Comparison of ENCODE assay signal across 8 mouse cellular contexts in genomic region chr7:128344928-128345653, GRCm38 (mm10). TPM values are rescaled to one million over a fixed set of nuclear protein-coding genes. Genes with fewer than 3 reads are reported as not detected.
DNase-seq lines count a peak whose midpoint lies in the region; ATAC-seq and TF ChIP-seq lines count a peak whose summit lies in the region.

No protein-coding gene starts in this region.

- intact Hi-C loops in heart, postnatal 36 days (cut with DNase I), result loop anchor here (1.0 kb wide), 3 partner anchors 40 to 108 kb away; partner anchors contain the start of gene Armc5

- 63% methylated on average over 6 of the region's 6 CpGs for WGBS in lung, embryonic 15.5 days

- no peak overlapping the region for H3K4me2 ChIP-seq in lung, embryonic 15.5 days

- no peak for TF ChIP-seq POLR2A in brain, embryonic 14.5 days (IDR thresholded peaks at IDR 0.05; ENCODE audit: borderline replicate concordance, extremely low read depth, insufficient read depth, insufficient read length, poor library complexity, severe bottlenecking)

- no peak overlapping the region for H3K4me3 ChIP-seq in ES-E14 (ENCODE audit: insufficient read depth in 1 of 2, low read depth in 1 of 2, low read length in 2 of 2, poor library complexity in 1 of 2, severe bottlenecking in 1 of 2)
- H3K4me3 ChIP-seq in lung, embryonic 15.5 days, result no peak overlapping the region

- peak; percentile 94 for TF ChIP-seq CTCF in brain, embryonic 14.5 days (IDR thresholded peaks at IDR 0.05; ENCODE audit: borderline replicate concordance, extremely low read depth, insufficient read depth, insufficient read length)

- no peak overlapping the region for H3K9ac ChIP-seq in ES-E14 (ENCODE audit: insufficient read depth, low read depth, low read length, poor library complexity, severe bottlenecking)
- no peak overlapping the region for H3K9ac ChIP-seq in lung, embryonic 15.5 days

- in situ Hi-C loops in ES-E14 (cut with MboI; ENCODE audit: low sequenced_read_pairs in 2 of 2, unreplicated experiment in 2 of 2), result no loop called here

- peak; percentile 47 for DNase-seq in ES-E14 (ENCODE audit: low read depth, low spot score)
- DNase-seq in brain, embryonic 14.5 days (ENCODE audit: low read depth), result peak; percentile 69
- peak; percentile 46 for DNase-seq in fibroblast of lung, adult 2 months (ENCODE audit: low read depth)
- peak; percentile 82 for DNase-seq in heart, postnatal 36 days
- peak; percentile 59 for DNase-seq in layer of hippocampus, adult 9-10 months (ENCODE audit: low spot score)
- DNase-seq in retina, postnatal 1 day, result peak; percentile 73
- peak; percentile 74 for DNase-seq in thymus, postnatal 4 days

- H3K36me3 ChIP-seq in ES-E14 (ENCODE audit: control insufficient read depth, insufficient read depth, low read length, poor library complexity, severe bottlenecking), result no peaks in the 10 kb centered on the region
- H3K36me3 ChIP-seq in lung, embryonic 15.5 days, result no peaks in the 10 kb centered on the region

- H3K4me1 ChIP-seq in ES-E14 (ENCODE audit: control insufficient read depth in 2 of 2, insufficient read depth in 2 of 2, low read length in 2 of 2, poor library complexity in 1 of 2), result no peaks in the 10 kb centered on the region
- peaks cover 16% of the 10 kb centered on the region; the same call in 1 of the 2 replicates for H3K4me1 ChIP-seq in lung, embryonic 15.5 days

- H3K9me3 ChIP-seq in ES-E14 (ENCODE audit: control insufficient read depth, insufficient read depth, low read depth, low read length), result no peaks in the 10 kb centered on the region
- no peaks in the 10 kb centered on the region for H3K9me3 ChIP-seq in lung, embryonic 15.5 days

- no peak overlapping the region for H3K27ac ChIP-seq in ES-E14 (ENCODE audit: insufficient read depth, low read depth, low read length, poor library complexity, severe bottlenecking)
- H3K27ac ChIP-seq in lung, embryonic 15.5 days, result no peak overlapping the region

- H3K27me3 ChIP-seq in lung, embryonic 15.5 days, result no peaks in the 10 kb centered on the region

- ATAC-seq in lung, embryonic 15.5 days (ENCODE audit: borderline replicate concordance, extremely low read depth, low FRiP score, low TSS enrichment), result peak; percentile 68

TF ChIP-seq in ES-E14, 5 proteins besides CTCF, POLR2A, EP300 and RAD21:
- peak; percentile 95 for TF ChIP-seq ZC3H11A (IDR thresholded peaks at IDR 0.05; ENCODE audit: borderline replicate concordance, low read depth, low read length)
- TF ChIP-seq ZNF384 (IDR thresholded peaks at IDR 0.05; ENCODE audit: low read depth, low read length), result no peak
TF ChIP-seq in ES-E14: peak in this region for 1.

RNA-seq across cellular contexts. Expression of gene BC017158, which starts 47.1 kb away (rescaled TPM):
- 18.6 and 19.6 TPM in 2 replicates for total RNA-seq in ES-E14 (2012; rRNA removed)
- polyA plus RNA-seq in brain, embryonic 14.5 days (2012; rRNA removed), result 27.6 and 34.2 TPM in 2 replicates
- 1 to 10 TPM; 5.2 to 6.3 TPM for total RNA-seq in heart, postnatal 36 days (2021)
- polyA plus RNA-seq in lung, embryonic 15.5 days (2015; fragmentation: Nextera tagmentation; extraction: Ambion mirVana), result 31.3 and 38.6 TPM in 2 replicates
